Mouse (Mus musculus): ENCODE measurements around the gene 4930522L14Rik. TPM values are rescaled to one million over a fixed set of nuclear protein-coding genes. Genes with fewer than 3 reads are reported as not detected.
"Not testable (repeated sequence)": the region's sequence is repeated elsewhere in the genome, so short reads cannot be mapped to it uniquely, and the experiment has no call there.

Gene 4930522L14Rik
- 1 to 10 TPM; 1.2 to 1.6 TPM for total RNA-seq (2021)
- long read RNA-seq, experiment 1, partial matches to known transcripts = 0 of 5 reads
- long read RNA-seq, experiment 1, other reads (novel, unspliced or antisense) = 2 of 5 reads
- long read RNA-seq, experiment 2, partial matches to known transcripts = 0 of 3 reads
- long read RNA-seq, experiment 2, other reads (novel, unspliced or antisense) = 0 of 3 reads

DNA sequence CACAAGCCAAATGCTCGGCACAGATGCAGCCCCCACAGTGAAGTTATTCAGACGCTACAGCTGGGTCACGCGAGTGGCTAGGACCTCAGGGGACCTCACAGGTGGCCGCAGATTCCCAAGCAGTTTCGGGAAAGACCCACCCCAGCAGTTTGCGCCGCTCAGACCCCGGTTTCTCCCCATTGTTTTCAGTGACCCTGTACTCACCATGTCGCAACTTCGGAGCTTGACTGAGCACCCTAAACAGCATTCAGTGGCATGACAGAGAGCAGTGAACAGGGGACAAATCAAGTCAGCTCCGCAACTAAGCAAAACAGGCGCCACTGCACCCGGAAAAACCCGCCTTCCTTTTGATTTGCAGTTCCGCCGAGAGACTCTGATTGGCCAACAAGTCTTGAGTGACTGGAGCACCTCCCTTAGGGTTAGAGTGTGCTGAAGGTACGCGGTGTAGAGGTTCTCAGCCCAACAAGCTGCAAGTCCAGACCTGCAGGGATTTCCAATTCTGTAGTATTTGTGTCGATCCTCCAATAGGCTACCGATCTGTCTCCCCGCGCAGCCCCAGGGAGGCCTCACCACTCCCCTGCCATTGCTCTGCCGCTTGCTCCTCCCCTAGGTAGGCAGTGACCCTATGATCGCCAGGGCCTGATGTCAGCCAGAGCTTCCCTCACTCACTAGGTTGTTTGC, at the start of gene 4930522L14Rik:
4930522L14Rik (minus strand) TSS at position 496 of the 681 bp plus-strand sequence.
- DNase-seq = peak; percentile 56

- DNase-seq = not testable (repeated sequence)
Measured at GRCm38 (mm10) chr5:109801466-109801865, 49.8 kb upstream of the 4930522L14Rik start.

DNA sequence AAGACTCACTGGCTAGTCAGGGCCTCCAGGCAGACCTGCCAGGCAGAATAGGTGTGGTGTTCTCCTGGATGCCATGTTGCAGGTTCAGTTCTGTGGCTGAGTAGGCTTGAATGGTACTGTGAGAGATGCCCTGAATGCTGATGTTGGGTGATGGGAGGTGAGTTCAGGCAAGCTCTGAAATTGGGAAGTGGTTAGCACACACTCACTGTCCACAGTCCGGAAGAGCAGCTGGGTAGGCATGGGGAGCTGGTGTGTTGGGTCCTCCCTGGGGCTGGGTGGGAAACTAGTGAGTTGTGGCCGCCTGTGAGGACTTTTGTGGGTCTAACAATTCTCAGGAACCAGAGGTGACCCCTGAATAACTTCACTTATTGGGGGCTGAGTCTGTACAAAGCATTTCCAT, 48.3 kb upstream of the 4930522L14Rik start:
- DNase-seq = not testable (repeated sequence)

DNA sequence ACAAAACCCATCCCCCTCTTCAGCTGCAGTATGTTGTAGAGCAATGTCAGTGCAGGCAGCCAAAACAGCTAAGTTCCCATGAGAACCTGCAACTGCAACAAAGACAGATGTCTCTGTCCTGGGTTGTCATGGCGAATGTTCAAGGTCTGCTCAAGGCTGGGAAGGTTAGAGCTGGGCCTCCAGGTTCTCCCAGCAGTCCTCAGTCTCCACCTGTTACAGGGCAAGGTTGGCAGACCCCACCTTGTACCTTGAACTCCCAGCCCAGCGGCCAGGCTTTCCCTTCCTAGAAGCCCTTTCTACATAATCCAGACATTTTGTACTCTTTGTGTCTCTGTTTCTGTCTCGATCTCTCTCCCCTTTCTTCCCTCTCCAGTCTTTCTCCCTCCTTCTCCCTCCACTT, 45.3 kb upstream of the 4930522L14Rik start:
- DNase-seq = not testable (repeated sequence)

- DNase-seq = peak; percentile 40
Measured at GRCm38 (mm10) chr5:109795967-109796652, 44.4 kb upstream of the 4930522L14Rik start.

GRCm38 (mm10) chr5:109752073-109752780, 541 bp upstream of the 4930522L14Rik start:
- not testable (repeated sequence) for DNase-seq

- DNase-seq = not testable (repeated sequence)
Measured at GRCm38 (mm10) chr5:109745081-109745480, 6.6 kb downstream of the 4930522L14Rik start.

GRCm38 (mm10) chr5:109717341-109717740, 34.3 kb downstream of the 4930522L14Rik start:
- not testable (repeated sequence) for DNase-seq

DNA sequence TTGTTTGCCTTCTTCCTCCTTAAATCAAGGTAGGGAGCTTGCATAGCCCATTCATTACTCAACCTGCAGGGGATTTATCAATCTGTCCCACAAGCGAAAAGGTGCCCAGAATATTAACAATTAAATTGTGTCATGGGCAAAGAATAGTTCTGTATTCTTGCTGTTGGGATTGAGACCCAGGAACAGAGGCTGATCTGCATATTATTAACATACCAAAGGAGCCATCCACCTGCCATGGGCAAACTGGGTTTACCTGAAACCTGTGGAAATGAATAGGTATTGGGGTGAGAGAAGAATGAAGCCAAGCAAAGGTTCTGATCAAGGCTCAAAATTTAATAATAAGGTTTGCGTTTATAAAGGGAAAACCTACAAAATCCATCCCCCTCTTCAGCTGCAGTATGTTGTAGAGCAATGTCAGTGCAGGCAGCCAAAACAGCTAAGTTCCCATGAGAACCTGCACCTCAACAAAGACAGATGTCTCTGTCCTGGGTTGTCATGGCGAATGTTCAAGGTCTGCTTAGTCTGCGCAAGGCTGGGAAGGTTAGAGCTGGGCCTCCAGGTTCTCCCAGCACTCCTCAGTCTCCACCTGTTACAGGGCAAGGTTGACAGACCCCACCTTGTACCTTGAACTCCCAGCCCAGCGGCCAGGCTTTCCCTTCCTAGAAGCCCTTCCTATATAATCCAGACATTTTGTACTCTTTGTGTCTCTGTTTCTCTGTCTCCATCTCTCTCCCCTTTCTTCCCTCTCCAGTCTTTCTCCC, 60.3 kb downstream of the 4930522L14Rik start:
- DNase-seq = not testable (repeated sequence)

DNA sequence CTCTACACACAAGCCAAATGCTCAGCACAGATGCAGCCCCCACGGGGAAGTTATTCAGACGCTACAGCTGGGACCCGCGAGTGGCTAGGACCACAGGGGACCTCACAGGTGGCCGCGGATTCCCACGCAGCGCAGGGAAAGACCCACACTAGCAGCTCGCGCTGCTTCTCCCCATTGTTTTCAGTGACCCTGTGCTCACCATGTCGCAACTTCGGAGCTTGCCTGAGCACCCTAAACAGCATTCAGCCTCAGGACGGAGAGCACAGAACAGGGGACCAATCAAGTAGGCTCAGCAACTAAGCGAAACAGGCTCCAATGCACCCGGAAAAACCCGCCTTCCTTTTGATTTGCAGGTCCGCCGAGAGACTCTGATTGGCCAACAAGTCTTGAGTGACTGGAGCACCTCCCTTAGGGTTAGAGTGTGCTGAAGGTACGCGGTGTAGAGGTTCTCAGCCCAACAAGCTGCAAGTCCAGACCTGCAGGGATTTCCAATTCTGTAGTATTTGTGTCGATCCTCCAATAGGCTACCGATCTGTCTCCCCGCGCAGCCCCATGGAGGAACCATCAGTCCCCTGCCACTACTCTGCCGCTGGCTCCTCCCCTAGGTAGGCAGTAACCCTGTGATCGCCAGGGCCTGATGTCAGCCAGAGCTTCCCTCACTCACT, 61.0 kb downstream of the 4930522L14Rik start, which contains the start of gene 5430403G16Rik:
5430403G16Rik (minus strand) TSS at position 505 of the 665 bp plus-strand sequence.
- DNase-seq = peak; percentile 65

Other genes starting within 250 kb of the 4930522L14Rik start
- 1 to 10 TPM; 3.0 to 4.4 TPM for gene Crlf2, start 192.9 kb downstream of the 4930522L14Rik start, total RNA-seq (2021)
- under 1 TPM; 0.40 to 0.43 TPM for gene 5430403G16Rik, start 60.8 kb downstream of the 4930522L14Rik start, total RNA-seq (2021)
- 1 to 10 TPM; 4.1 to 4.5 TPM for gene Gm15446, start 171.5 kb upstream of the 4930522L14Rik start, total RNA-seq (2021)
- gene Zfp932, start 244.6 kb upstream of the 4930522L14Rik start, total RNA-seq (2021) = 1 to 10 TPM; 7.1 to 8.5 TPM